Mouse (Mus musculus) stomach, embryonic 14.5 days (tissue): ENCODE measurements around the gene 4930432K21Rik. TPM values are rescaled to one million over a fixed set of nuclear protein-coding genes. Genes with fewer than 3 reads are reported as not detected.
A peak's percentile ranks its signal among the peaks of the same experiment; 100 is the strongest.

ENCODE experiments used
- ATAC-seq: fragments of 200-750 bp; cut with Nextera tagmentation; 2 replicates; pipeline ENCODE4 v1.8.0; 2017; ENCODE audit warnings: low read depth, moderate TSS enrichment; ENCODE audit not compliant: insufficient number of reproducible peaks, insufficient read depth, low FRiP score
- H3K27ac ChIP-seq: fragments of 300-500 bp; sonication (generic); 2 replicates; pipeline ENCODE4 v1.5.1; 2014; ENCODE audit warnings: mild to moderate bottlenecking, low read length, moderate library complexity, mixed read lengths
- H3K27me3 ChIP-seq: fragments of 300-500 bp; sonication (generic); 2 replicates; pipeline ENCODE4 v1.6.1; 2014; ENCODE audit warnings: low read length, control low read depth, mixed read lengths; ENCODE audit not compliant: control insufficient read depth, insufficient read depth
- H3K36me3 ChIP-seq: fragments of 300-500 bp; sonication (generic); 2 replicates; pipeline ENCODE4 v1.6.1; 2014; ENCODE audit warnings: mild to moderate bottlenecking, control low read depth, low read length, moderate library complexity, mixed read lengths; ENCODE audit not compliant: control insufficient read depth, insufficient read depth
- H3K4me1 ChIP-seq: fragments of 300-500 bp; sonication (generic); 2 replicates; pipeline ENCODE4 v1.6.1; 2014; ENCODE audit warnings: low read length, control low read depth, mixed read lengths; ENCODE audit not compliant: control insufficient read depth, insufficient read depth
- H3K4me2 ChIP-seq: fragments of 300-500 bp; sonication (generic); replicated peaks from 2 replicates; pipeline ENCODE4 v1.6.1; 2014; ENCODE audit warnings: low read depth, low read length, control low read depth
- H3K4me3 ChIP-seq: fragments of 300-500 bp; sonication (generic); 2 replicates; pipeline ENCODE4 v1.5.1; 2014; ENCODE audit warnings: low read depth, low read length, control low read depth
- H3K9ac ChIP-seq: fragments of 300-500 bp; sonication (generic); replicated peaks from 2 replicates; pipeline ENCODE4 v1.6.1; 2014; ENCODE audit warnings: low read depth, mild to moderate bottlenecking, control low read depth, low read length, moderate library complexity, mixed read lengths
- H3K9me3 ChIP-seq: fragments of 300-500 bp; sonication (generic); 2 replicates; pipeline ENCODE4 v1.6.1; 2016; ENCODE audit warnings: low read depth, low read length, control low read depth; ENCODE audit not compliant: control insufficient read depth
- WGBS: fragments of 180-500 bp; shearing (Covaris S2); extraction: QIAGEN DNeasy Blood & Tissue Kit; methylation state at CpG from one replicate; pipeline ENCODE4 v1.1.7; 2014; 5-methylcytosine and 5-hydroxymethylcytosine counted together
- polyA plus RNA-seq: library from polyadenylated mRNA; unstranded; fragments of >200 nt; fragmentation: Nextera tagmentation; extraction: Ambion mirVana; gene quantifications from 2 replicates; pipeline ENCODE4 v1.2.1, GENCODE M21; 2014

The 4930432K21Rik gene
- polyA plus RNA-seq, 1 experiment from 2014 or later = 0.94 TPM

DNA sequence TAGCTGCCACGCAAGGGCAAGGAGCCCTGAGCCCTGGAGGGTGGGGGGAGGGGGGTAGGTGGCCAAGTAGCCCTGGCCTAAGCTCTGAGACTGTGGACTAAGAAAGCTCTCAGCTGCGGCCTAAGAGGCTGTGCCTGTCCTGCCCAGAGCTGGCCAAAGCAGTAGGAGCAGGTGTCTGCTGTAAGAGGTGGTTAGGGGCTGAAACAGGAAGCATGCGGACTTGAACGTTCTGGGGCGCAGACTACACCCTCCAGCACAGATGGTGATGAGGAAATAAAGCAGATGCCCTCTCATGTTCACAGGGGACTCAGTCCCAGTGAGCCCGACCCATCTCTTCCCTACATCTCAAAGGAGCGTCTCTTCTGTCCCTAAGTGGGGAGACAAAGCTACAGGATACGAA, 15.6 kb upstream of the 4930432K21Rik start:
- Histone ChIP-seq H3K9ac (no peak overlapping the region), H3K27ac (no peak overlapping the region), H3K4me2 (no peak overlapping the region), H3K4me3 (no peak overlapping the region), H3K4me1 (no peaks in the 10 kb centered on the region), H3K9me3 (no peaks in the 10 kb centered on the region), H3K36me3 (peaks cover 38% of the 10 kb centered on the region), H3K27me3 (no peaks in the 10 kb centered on the region)
- 82% methylated on average over 8 of the region's 8 CpGs for WGBS
- no peak for ATAC-seq

DNA sequence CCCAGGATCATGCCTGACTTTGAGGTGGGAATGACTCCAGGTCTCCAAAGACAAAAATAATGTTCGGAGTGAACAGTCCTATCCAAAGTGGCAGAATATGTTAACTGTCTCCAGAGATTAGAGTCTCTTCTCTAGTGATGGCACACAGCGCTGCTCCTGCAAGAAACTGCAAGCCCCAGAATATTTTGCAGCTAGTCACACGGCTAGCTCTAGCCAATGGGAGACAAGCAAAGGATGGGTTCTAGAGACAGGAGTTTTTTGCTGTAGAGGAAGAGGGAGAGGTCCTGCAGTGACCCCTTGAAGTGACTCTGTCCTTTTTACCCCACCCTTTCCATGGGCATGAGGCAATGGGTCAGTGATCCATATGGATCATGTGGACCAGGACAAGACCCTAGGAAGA, 10.0 kb upstream of the 4930432K21Rik start:
- Histone ChIP-seq H3K27ac (no peak overlapping the region), H3K9me3 (no peaks in the 10 kb centered on the region), H3K27me3 (no peaks in the 10 kb centered on the region), H3K36me3 (peaks cover 78% of the 10 kb centered on the region), H3K4me3 (no peak overlapping the region), H3K4me1 (no peaks in the 10 kb centered on the region), H3K4me2 (no peak overlapping the region), H3K9ac (no peak overlapping the region)
- 90% methylated on average over 3 of the region's 3 CpGs for WGBS
- no peak for ATAC-seq

DNA sequence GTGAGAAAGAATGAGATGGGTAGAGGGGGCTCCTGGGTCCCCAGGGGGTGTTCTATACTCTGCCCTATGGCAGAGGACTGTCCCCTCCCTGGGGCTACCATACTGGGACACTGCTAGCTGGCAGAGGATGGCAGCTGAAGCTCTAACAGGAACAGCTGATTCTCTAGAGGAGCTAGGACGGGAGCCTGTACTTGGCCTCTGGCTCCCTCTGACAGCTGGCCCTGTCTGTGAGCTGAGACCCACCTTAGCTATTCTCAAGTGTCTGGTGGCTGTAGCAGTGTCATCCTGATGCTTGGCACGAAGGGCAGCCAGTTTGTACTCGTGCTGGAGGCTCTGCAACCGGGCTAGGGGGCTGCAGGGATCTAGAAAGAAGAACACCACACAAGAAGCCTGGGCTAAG, 7.0 kb upstream of the 4930432K21Rik start:
- WGBS = 83% methylated on average over 4 of the region's 4 CpGs
- Histone ChIP-seq H3K9ac (no peak overlapping the region), H3K27ac (no peak overlapping the region), H3K4me2 (no peak overlapping the region), H3K36me3 (peaks cover 64% of the 10 kb centered on the region), H3K4me3 (no peak overlapping the region), H3K4me1 (no peaks in the 10 kb centered on the region), H3K27me3 (no peaks in the 10 kb centered on the region), H3K9me3 (no peaks in the 10 kb centered on the region)
- ATAC-seq = no peak

DNA sequence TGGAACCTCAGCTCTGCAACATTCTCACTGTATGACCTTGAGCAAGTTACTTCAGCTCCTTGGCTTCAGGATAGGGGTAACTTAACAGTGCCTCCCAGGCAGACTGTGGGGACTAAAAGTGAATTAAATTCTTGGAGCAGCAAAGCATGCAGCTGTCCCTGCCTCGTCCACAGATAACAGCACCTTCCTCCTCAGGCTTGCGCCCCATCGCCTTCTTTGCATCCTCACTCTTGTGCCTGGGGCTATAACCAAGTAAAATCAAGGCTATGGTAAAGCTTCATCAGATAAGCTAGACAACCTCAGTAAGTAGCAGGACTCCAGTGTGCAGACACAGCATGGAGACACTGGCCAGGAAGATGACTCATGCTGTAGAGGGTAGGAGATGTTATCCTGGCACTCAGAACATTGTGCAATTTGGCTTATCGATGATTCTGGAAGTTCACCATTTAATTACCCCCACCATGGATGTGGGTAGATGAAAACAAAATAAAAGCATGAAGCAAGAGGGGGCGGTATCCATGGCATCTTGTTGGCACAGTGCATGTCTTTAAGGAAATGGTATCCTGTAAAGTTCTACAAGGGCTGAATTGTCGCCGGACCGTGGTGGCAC, 3.1 kb upstream of the 4930432K21Rik start:
- WGBS = 89% methylated on average over 8 of the region's 8 CpGs
- H3K4me3 ChIP-seq = no peak overlapping the region
- no peaks in the 10 kb centered on the region for H3K9me3 ChIP-seq
- no peak overlapping the region for H3K9ac ChIP-seq
- no peak overlapping the region for H3K4me2 ChIP-seq
- H3K4me1 ChIP-seq = peaks cover 17% of the 10 kb centered on the region
- peaks cover 37% of the 10 kb centered on the region for H3K36me3 ChIP-seq
- H3K27me3 ChIP-seq = no peaks in the 10 kb centered on the region
- no peak for ATAC-seq
- no peak overlapping the region for H3K27ac ChIP-seq

DNA sequence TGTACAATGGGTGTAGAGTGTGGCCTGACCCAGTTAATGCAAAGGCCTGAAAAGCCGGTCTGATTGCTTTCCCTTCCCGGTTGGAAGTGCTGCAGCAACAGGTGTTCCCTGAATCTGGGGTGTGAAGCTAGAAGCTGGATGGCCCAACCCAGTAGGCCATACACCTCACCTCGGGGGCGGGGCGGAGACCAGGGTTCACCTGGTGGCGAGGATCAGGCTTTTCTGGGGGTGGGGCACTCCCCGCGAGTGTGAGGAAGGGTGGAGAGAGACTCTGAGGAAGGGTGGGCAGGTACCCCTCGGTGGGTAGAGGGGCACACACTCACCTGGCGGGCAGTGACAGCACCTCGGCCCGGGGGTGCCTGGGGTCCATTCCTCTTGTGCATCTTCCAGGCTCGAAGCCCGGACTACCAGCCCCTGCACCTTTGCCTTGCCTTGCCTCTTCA, 480 bp upstream of the 4930432K21Rik start:
- WGBS = 5% methylated on average over 13 of the region's 14 CpGs
- H3K9ac ChIP-seq = peak overlapping the region; percentile 83
- ATAC-seq = peak; percentile 48; the same call in 1 of the 2 replicates

DNA sequence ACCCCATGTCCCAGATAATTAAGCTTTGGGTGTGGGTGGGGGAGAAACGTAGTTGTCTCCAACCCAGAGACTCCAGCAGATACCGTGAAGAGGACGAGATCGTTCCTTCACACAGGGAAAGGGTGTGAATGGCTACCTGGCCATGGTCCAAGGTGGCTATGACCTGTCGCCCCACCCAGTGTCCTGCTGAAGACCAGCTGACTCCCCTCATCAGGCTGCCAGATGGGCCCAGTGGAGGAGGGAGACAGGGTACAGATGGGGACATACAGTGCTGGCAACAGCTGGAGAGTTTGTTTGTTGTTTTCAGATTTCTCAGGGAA, 666 bp downstream of the 4930432K21Rik start:
- H3K4me2 ChIP-seq = peak overlapping the region; percentile 88; the same call in 1 of the 2 replicates
- H3K4me3 ChIP-seq = peak overlapping the region; percentile 63; the same call in 1 of the 2 replicates
- no peaks in the 10 kb centered on the region for H3K9me3 ChIP-seq
- H3K9ac ChIP-seq = no peak overlapping the region
- H3K4me1 ChIP-seq = peaks cover 17% of the 10 kb centered on the region
- H3K27ac ChIP-seq = no peak overlapping the region
- H3K36me3 ChIP-seq = peaks cover 5% of the 10 kb centered on the region
- no peaks in the 10 kb centered on the region for H3K27me3 ChIP-seq
- 85% methylated on average over 5 of the region's 5 CpGs for WGBS
- ATAC-seq = no peak

More for the DNA sequence above, 480 bp upstream of the 4930432K21Rik start:
- H3K4me2 ChIP-seq = peak overlapping the region; percentile 88
- H3K27ac ChIP-seq = peak overlapping the region; percentile 79
- peaks cover 17% of the 10 kb centered on the region for H3K4me1 ChIP-seq
- no peaks in the 10 kb centered on the region for H3K27me3 ChIP-seq
- H3K4me3 ChIP-seq = peak overlapping the region; percentile 63
- peaks cover 16% of the 10 kb centered on the region for H3K36me3 ChIP-seq
- H3K9me3 ChIP-seq = no peaks in the 10 kb centered on the region

DNA sequence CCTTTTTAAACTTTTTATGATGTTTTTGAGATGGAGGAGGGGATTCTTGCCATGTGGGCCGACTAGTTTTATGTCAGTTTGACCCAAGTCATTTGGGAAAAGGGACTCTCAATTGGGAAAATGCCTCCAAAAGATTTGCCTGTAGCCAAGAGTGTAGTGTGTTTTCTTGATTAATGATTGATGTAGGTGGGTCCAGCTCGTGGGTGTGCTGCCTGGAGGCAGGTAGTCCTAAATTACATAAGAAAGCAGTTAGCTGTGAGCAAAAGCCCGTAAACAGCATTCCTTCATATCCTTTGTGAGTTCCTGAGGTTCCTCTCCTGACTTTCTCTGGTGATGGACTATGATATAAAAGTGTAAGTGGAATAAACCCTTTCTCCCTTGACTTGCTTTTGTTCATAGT, 1.4 kb downstream of the 4930432K21Rik start:
- Histone ChIP-seq H3K27me3 (no peaks in the 10 kb centered on the region), H3K36me3 (no peaks in the 10 kb centered on the region), H3K4me2 (no peak overlapping the region), H3K9ac (no peak overlapping the region), H3K27ac (no peak overlapping the region), H3K9me3 (no peaks in the 10 kb centered on the region), H3K4me1 (peaks cover 17% of the 10 kb centered on the region), H3K4me3 (no peak overlapping the region)
- ATAC-seq = no peak
- WGBS = 62% methylated on average over 3 of the region's 3 CpGs

DNA sequence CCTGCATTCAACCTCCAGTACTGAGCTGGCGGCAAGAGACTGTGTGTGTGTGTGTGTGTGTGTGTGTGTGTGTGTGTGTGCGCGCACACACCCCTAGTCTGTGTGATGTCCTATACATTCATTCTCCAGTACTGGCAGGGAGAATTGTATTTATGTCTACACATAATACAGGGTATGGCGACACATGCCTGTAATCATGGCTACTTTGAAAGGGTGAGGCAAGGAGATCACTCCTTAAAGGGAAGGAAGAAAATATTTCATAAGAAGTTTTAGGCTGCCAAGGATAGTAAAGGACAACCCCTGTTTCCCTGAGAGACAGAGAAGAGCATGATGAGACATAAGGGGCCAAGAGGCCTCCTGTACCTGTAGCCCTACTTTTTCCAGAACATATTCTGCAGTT, 9.8 kb downstream of the 4930432K21Rik start:
- 92% methylated on average over 4 of the region's 4 CpGs for WGBS
- H3K9ac ChIP-seq = no peak overlapping the region

DNA sequence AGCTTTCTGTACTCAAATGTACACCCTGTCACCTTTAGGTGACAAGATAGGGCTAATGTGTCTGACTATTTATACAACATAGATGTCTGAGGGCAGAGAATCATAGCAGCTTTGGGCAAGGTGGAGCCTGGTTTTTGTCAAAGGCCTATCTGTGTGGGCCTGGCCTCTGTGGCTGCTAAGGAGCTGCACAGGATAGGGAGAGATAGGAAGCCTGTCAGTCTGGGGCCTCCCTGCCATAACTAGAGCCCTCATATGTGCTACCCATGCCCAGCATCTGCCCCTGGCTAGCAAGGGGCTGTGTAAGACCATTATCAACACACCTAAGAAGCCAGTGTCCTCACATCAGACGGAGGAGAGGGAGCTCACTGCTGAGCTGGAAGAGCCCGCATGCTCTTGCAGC, 19.9 kb downstream of the 4930432K21Rik start:
- Histone ChIP-seq H3K36me3 (peaks cover 13% of the 10 kb centered on the region), H3K27me3 (no peaks in the 10 kb centered on the region), H3K4me2 (no peak overlapping the region), H3K4me3 (no peak overlapping the region), H3K27ac (no peak overlapping the region), H3K9me3 (no peaks in the 10 kb centered on the region), H3K9ac (no peak overlapping the region), H3K4me1 (no peaks in the 10 kb centered on the region)
- no peak for ATAC-seq
- 82% methylated on average over 2 of the region's 2 CpGs for WGBS

More for the DNA sequence above, 9.8 kb downstream of the 4930432K21Rik start:
- ATAC-seq = no peak
- Histone ChIP-seq H3K4me2 (no peak overlapping the region), H3K27ac (no peak overlapping the region), H3K36me3 (peaks cover 9% of the 10 kb centered on the region; the same call in 1 of the 2 replicates), H3K9me3 (no peaks in the 10 kb centered on the region), H3K27me3 (no peaks in the 10 kb centered on the region), H3K4me3 (no peak overlapping the region), H3K4me1 (no peaks in the 10 kb centered on the region)
